Mouse (Mus musculus): ENCODE measurements around the gene 1700013F07Rik. TPM values are rescaled to one million over a fixed set of nuclear protein-coding genes. Genes with fewer than 3 reads are reported as not detected.
A peak's percentile ranks its signal among the peaks of the same experiment; 100 is the strongest.
"Not testable (repeated sequence)": the region's sequence is repeated elsewhere in the genome, so short reads cannot be mapped to it uniquely, and the experiment has no call there.

1700013F07Rik gene
- polyA plus RNA-seq, 1 experiment from 2014 or later: not detected

DNA sequence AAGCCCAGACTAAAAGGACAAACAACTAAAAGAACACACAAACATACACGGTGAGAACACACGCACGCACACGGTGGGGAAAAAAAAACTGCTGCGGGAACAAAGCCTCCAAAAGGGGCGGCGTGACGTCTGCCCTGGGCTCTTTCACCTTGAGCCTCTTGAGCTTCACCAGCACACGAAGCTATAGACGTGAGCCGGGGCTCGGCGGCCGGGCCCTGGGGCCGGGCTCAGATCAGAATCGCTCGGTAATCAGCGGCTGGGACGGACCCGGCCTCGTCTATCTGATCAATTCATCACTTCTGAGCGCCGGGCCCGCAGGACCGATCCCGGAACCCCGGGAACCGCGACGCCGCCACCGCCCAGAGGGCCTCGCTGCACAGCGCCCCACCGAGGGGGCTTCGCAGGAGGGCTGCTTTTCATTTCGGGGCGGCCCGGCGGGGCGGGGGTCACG is 20.2 kb downstream of the 1700013F07Rik start:
- H3K4me2 ChIP-seq: peak overlapping the region; percentile 86
- peak overlapping the region; percentile 90 for H3K4me3 ChIP-seq
- H3K36me3 ChIP-seq: peaks cover 25% of the 10 kb centered on the region
- 1% methylated on average over 42 of the region's 42 CpGs for WGBS
- peak overlapping the region; percentile 90 for H3K27ac ChIP-seq (replicated peaks)
- peaks cover 5% of the 10 kb centered on the region for H3K4me1 ChIP-seq
- peak; percentile 56 for ATAC-seq (ENCODE audit: extremely low read depth, insufficient number of reproducible peaks, low FRiP score, low TSS enrichment)
- H3K27me3 ChIP-seq (replicated peaks): no peaks in the 10 kb centered on the region
- H3K9me3 ChIP-seq: no peaks in the 10 kb centered on the region
- peak overlapping the region; percentile 98 for H3K9ac ChIP-seq

DNA sequence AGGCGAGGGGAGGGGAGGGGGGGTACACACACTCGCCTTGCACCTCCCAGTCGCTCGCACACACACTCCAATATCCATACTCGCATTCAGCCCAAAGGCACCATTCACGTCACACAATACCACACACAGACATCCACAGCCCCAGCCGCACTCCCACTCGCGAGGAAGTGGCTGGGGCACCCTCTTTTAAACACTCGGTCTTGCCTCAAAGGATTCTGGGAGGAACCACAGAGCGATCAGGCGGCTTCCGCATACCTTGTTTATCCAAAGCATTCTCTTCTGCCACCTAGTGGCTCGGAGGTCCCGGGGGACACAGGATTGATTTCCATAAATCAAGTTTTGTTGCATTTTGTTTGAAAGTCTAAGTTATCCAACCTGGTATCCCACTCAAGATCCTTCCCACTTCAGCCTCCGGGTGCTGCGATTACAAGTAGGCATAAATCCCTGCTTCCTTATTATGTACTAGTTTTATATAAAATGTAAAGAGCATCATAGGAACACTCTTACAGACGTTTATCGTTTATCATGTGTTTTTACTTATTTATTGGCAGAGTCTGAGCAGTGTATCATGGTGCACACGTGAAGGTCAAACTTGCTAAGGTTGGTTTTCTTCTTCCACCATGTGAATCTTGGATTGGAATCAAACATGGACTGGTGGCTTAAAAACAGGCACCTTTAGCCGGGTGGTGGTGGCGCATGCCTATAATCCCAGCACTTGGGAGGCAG is 20.8 kb downstream of the 1700013F07Rik start:
- WGBS: 18% methylated on average over 21 of the region's 22 CpGs
- ATAC-seq (ENCODE audit: extremely low read depth, insufficient number of reproducible peaks, low FRiP score, low TSS enrichment): peak; percentile 90
- H3K4me1 ChIP-seq: peaks cover 5% of the 10 kb centered on the region

DNA sequence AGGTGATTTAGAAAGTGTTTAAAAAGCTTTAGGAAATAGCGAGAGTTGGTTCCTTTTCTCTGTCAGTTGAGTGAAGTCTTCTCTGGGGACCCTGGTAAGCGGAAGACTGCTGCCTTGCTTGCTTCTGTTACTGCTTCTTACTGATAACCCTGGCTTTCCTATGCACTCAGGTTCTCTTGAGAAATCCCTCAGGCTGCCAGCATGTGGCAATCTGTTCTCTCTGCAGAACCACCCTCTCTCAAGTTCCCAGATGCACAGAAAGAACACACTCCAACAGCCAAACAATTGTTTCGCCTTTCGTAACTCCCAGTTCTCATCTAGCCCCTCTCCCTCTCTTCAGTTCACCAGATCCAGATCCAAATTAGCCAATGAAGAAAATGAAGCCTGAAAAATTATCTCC is 23.9 kb downstream of the 1700013F07Rik start:
- Histone ChIP-seq H3K27me3 (replicated peaks) (no peaks in the 10 kb centered on the region), H3K36me3 (peaks cover 39% of the 10 kb centered on the region), H3K27ac (replicated peaks) (no peak overlapping the region), H3K9ac (no peak overlapping the region), H3K4me3 (no peak overlapping the region), H3K4me1 (peaks cover 18% of the 10 kb centered on the region), H3K4me2 (no peak overlapping the region), H3K9me3 (no peaks in the 10 kb centered on the region)
- ATAC-seq (ENCODE audit: extremely low read depth, insufficient number of reproducible peaks, low FRiP score, low TSS enrichment): no peak
- 88% methylated on average over 4 of the region's 4 CpGs for WGBS

More for the DNA sequence above, 20.8 kb downstream of the 1700013F07Rik start:
- Histone ChIP-seq H3K9ac (peak overlapping the region; percentile 98), H3K4me3 (peak overlapping the region; percentile 90), H3K27me3 (replicated peaks) (no peaks in the 10 kb centered on the region), H3K36me3 (peaks cover 31% of the 10 kb centered on the region), H3K27ac (replicated peaks) (peak overlapping the region; percentile 90), H3K4me2 (peak overlapping the region; percentile 86), H3K9me3 (no peaks in the 10 kb centered on the region)

DNA sequence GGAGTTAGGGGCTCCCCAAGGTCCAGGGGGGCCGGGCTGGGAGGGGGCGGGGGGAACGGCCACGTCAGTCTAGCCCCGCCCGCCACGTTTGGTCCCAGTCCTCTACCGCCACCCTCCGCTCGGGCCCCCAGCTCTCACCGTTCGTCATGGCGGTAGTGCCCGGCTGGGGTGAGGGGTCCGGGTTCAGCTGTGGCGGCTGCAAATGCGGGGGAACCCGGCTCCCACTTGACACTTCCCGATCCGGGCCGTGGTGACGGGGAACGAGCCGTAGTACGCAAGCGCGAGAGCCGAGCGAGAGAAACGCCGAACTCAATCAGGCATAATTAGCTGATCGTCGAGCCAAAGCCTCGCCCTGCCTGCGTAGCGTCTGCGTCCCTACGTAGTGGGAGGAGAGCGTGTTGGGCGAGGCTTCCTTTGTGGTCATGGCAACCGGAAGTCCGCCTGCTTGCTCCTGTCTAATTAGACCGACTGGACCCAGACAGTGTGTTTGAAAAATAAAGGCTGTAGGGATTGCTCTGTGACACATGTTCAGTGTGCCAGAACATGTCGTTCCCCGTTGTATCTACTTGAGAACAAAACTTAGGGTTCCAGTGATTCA is 28.3 kb downstream of the 1700013F07Rik start, which contains the start of gene Tmem167b:
Gene Tmem167b, minus strand, starts transcription at position 334 of the 598 bp plus-strand sequence.
- Histone ChIP-seq H3K4me1 (peaks cover 16% of the 10 kb centered on the region), H3K4me2 (peak within 1 kb of the TSS; percentile 94), H3K4me3 (peak within 1 kb of the TSS; percentile 84), H3K27ac (replicated peaks) (peak within 1 kb of the TSS; percentile 91), H3K9me3 (no peaks in the 10 kb centered on the region), H3K9ac (peak within 1 kb of the TSS; percentile 91), H3K27me3 (replicated peaks) (no peaks in the 10 kb centered on the region), H3K36me3 (peaks cover 32% of the 10 kb centered on the region)
- ATAC-seq (ENCODE audit: extremely low read depth, insufficient number of reproducible peaks, low FRiP score, low TSS enrichment): peak; percentile 96
- under 1% methylated on average over 45 of the region's 45 CpGs for WGBS

DNA sequence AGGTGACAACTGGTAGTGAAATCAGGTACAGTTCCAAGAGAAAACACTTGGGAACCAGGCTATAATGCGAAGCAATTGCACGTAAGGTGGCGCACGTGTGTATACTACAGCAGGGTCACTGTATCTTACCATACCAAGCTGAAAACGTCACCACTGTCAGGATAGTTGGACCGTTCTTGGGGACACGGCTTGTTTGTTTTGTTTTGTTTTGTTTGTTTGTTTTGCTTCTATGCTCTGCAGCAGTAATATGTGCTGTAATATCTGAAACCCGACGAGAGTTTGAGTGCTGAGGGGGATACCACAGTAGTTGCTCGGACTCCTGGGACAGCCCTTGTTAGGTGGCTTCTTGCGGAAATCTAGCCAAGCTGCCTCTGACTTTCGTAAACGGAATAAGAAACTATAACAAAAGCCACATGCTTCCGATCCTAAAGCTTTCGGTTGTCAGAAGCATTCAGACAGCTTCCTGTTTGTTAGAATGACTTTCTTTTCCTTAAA is 28.9 kb downstream of the 1700013F07Rik start:
- no peaks in the 10 kb centered on the region for H3K9me3 ChIP-seq
- peak overlapping the region; percentile 84 for H3K4me3 ChIP-seq
- H3K9ac ChIP-seq: peak overlapping the region; percentile 79
- peaks cover 2% of the 10 kb centered on the region; the same call in 1 of the 2 replicates for H3K27me3 ChIP-seq (replicated peaks)
- peaks cover 16% of the 10 kb centered on the region for H3K4me1 ChIP-seq
- peaks cover 26% of the 10 kb centered on the region for H3K36me3 ChIP-seq
- peak overlapping the region; percentile 94 for H3K4me2 ChIP-seq
- whole genome bisulfite sequencing: 8% methylated on average over 15 of the region's 15 CpGs
- H3K27ac ChIP-seq (replicated peaks): peak overlapping the region; percentile 91
- ATAC-seq (ENCODE audit: extremely low read depth, insufficient number of reproducible peaks, low FRiP score, low TSS enrichment): no peak; the same call in 1 of the 2 replicates

DNA sequence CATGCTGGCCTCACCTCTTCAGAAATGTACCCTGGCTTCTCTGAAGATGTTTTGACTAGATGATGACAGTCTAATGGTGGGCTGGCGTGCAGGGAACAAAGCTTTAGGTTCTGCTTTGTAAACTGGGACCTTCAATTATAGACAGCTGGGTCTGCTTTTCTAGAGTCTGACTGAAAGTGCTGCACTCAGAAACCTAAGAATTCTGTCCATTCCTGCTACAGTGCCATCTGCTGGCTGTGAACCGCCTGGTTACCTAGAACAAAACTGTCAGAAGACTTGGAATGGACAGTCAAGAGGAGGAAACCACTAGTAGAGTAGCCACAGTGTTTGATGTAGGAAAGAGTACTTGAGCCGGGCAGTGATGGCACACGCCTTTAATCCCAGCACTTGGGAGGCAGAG is 29.4 kb downstream of the 1700013F07Rik start:
- no peak for ATAC-seq (ENCODE audit: extremely low read depth, insufficient number of reproducible peaks, low FRiP score, low TSS enrichment)
- H3K4me3 ChIP-seq: peak overlapping the region; percentile 84
- H3K27ac ChIP-seq (replicated peaks): peak overlapping the region; percentile 91
- peaks cover 22% of the 10 kb centered on the region for H3K36me3 ChIP-seq
- peaks cover 5% of the 10 kb centered on the region; the same call in 1 of the 2 replicates for H3K27me3 ChIP-seq (replicated peaks)
- H3K9ac ChIP-seq: peak overlapping the region; percentile 79
- no peaks in the 10 kb centered on the region for H3K9me3 ChIP-seq
- peak overlapping the region; percentile 94 for H3K4me2 ChIP-seq
- WGBS: 8% methylated on average over 4 of the region's 4 CpGs
- peaks cover 16% of the 10 kb centered on the region for H3K4me1 ChIP-seq

DNA sequence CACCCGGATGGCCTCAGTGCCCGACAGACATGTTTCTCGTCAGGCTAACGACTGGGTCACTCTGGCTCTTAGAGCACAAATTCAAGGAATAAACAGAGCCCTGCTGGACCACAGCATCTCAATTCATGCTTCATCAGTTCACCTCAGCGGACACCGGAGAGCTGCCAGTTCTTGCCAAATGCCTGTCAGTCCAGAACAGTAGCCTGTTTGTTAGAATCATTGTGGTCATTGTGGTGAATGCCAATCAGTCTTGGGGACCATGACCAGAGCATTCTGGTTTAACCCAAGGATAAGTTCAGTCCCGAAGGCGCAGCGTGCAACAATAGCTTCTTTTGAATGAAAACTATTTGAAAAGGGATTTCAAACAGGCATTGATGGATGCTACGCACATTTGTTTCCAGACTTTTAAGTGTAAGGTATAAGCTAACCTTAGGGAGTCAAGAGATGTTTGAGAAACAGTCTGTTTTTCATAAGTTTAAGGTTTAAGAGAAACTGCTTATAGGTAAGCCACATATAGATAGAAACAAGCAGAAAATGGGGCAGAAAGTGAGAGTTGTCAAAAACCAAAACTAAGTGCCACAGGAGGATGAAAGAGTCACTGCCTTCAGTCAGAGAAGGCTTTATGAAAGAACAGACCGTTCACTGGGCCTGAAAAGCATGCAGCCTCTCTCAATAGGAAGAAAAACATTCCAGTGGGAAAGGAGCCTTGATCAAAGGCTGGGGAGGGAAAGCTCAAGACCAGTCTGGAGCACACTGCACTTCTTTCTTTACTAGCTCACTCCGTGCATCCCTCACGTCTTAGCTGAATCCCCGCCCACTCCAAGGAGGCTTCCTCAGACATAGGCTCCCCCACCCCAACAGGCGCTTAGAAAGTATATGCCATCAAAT is 34.3 kb downstream of the 1700013F07Rik start:
- peaks cover 13% of the 10 kb centered on the region; the same call in 1 of the 2 replicates for H3K27me3 ChIP-seq (replicated peaks)
- no peak overlapping the region for H3K4me2 ChIP-seq
- H3K27ac ChIP-seq (replicated peaks): no peak overlapping the region
- ATAC-seq (ENCODE audit: extremely low read depth, insufficient number of reproducible peaks, low FRiP score, low TSS enrichment): no peak
- H3K9ac ChIP-seq: no peak overlapping the region
- no peaks in the 10 kb centered on the region for H3K36me3 ChIP-seq
- no peaks in the 10 kb centered on the region for H3K9me3 ChIP-seq
- 65% methylated on average over 15 of the region's 15 CpGs for WGBS
- H3K4me3 ChIP-seq: no peak overlapping the region
- H3K4me1 ChIP-seq: peaks cover 11% of the 10 kb centered on the region

DNA sequence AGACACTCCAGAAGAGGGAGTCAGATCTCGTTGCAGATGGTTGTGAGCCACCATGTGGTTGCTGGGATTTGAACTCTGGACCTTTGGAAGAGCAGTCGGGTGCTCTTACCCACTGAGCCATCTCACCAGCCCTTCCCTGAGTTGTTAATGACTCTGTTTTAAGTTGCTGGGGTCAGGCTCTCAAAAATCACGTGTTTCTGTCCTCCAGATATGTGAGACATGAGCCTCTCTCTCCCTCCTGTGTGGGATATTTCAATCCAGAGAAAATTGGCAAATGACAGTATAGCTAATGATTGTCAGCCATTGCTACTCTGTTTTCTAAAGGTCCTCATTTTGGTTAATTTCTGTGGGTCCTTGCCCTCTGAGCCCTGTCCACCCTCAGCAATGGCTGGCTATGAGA is 35.7 kb downstream of the 1700013F07Rik start:
- Histone ChIP-seq H3K27me3 (replicated peaks) (peaks cover 13% of the 10 kb centered on the region; the same call in 1 of the 2 replicates), H3K4me1 (peaks cover 16% of the 10 kb centered on the region)
- not testable (repeated sequence) for H3K9me3 ChIP-seq; H3K4me2 ChIP-seq; H3K27ac ChIP-seq (replicated peaks); H3K36me3 ChIP-seq; ATAC-seq (ENCODE audit: extremely low read depth, insufficient number of reproducible peaks, low FRiP score, low TSS enrichment); H3K9ac ChIP-seq; H3K4me3 ChIP-seq
- 49% methylated on average over 3 of the region's 3 CpGs for WGBS

DNA sequence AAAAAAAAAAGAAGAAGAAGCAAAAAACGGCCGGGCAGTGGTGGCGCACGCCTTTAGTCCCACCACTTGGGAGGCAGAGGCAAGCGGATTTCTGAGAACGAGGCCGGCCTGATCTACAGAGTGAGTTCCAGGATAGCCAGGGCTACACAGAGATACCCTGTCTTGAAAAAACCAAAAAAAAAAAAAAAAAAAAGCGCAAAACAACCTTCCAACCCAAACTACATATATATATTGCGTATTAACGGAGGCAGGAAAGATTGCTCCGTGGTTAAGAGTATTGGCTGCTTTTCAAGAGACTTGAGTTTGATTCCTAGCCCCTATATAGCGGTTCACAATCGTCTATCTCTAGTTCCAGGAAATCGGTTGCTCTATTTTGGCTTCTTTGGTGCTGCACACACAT is 36.9 kb downstream of the 1700013F07Rik start:
- H3K4me2 ChIP-seq: peak overlapping the region; percentile 77
- H3K9ac ChIP-seq: no peak overlapping the region
- peaks cover 13% of the 10 kb centered on the region; the same call in 1 of the 2 replicates for H3K27me3 ChIP-seq (replicated peaks)
- H3K9me3 ChIP-seq: no peaks in the 10 kb centered on the region
- peaks cover 16% of the 10 kb centered on the region for H3K4me1 ChIP-seq
- H3K27ac ChIP-seq (replicated peaks): no peak overlapping the region
- no peak for ATAC-seq (ENCODE audit: extremely low read depth, insufficient number of reproducible peaks, low FRiP score, low TSS enrichment)
- 83% methylated on average over 14 of the region's 14 CpGs for WGBS
- peak overlapping the region; percentile 70 for H3K4me3 ChIP-seq
- H3K36me3 ChIP-seq: no peaks in the 10 kb centered on the region

DNA sequence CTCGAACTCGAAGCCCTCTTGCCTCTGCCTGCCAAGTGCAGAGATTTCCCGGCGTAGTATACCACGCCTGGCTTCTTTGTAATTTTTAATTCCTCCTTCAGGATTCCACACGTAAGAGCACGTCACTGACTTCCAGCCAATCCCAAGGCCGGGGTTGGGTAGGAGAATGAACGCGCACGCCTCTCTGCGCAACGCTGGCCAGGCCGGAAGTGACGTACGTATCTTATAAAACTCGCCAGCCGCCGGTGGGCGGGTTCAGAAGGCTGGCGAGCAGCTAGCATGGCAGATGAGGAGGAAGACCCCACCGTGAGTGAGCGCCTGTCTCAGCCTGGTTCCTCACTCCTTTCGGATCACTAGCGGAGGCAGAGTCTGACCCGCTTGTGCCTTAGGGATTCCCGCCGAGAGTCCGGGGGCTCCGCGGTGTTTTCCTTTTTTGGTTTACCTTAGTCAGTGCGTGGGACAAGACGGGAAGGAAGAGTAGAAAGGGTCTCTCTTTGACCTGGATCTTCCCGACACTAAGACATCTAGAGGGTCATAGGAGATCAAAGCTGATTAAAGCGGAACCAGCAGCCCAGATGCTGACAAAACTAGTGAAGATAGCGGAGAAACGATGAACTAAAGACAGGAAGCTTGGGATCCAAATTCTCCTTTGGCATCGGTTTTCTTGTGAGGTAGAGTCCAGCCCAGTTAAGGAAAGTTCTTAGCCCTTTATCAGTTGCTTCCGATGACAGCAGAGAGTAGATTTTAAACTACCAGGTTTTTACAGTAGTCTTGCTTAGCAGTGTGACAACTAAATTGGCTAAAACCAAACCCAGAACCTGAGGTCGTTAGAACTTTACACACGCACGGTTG is 37.7 kb downstream of the 1700013F07Rik start, which contains the start of gene Taf13:
Gene Taf13, plus strand, starts transcription at position 256 of the 852 bp plus-strand sequence.
- Histone ChIP-seq H3K4me3 (peak within 1 kb of the TSS; percentile 70), H3K9ac (peak within 1 kb of the TSS; percentile 89), H3K4me1 (peaks cover 16% of the 10 kb centered on the region), H3K9me3 (no peaks in the 10 kb centered on the region), H3K36me3 (no peaks in the 10 kb centered on the region), H3K27me3 (replicated peaks) (peaks cover 13% of the 10 kb centered on the region; the same call in 1 of the 2 replicates), H3K4me2 (peak within 1 kb of the TSS; percentile 77), H3K27ac (replicated peaks) (peak within 1 kb of the TSS; percentile 69)
- ATAC-seq (ENCODE audit: extremely low read depth, insufficient number of reproducible peaks, low FRiP score, low TSS enrichment): peak; percentile 97
- WGBS: 1% methylated on average over 42 of the region's 42 CpGs

All from heart, embryonic 13.5 days (tissue).